Mouse (Mus musculus) MEL (cell line): ENCODE results near the gene Plbd1. TPM values are rescaled to one million over a fixed set of nuclear protein-coding genes. Genes with fewer than 3 reads are reported as not detected.

ENCODE experiments used
- DNase-seq: peaks from one replicate; pipeline ENCODE4 v3.0.0; 2011; ENCODE audit warnings: low read depth, low spot score
- H3K27ac ChIP-seq: 2 replicates; pipeline ENCODE4 v1.5.1; 2012; ENCODE audit warnings: low read depth, mild to moderate bottlenecking, control low read depth, low read length, moderate library complexity; ENCODE audit not compliant: control insufficient read depth
- H3K27me3 ChIP-seq, 2 experiments: fragments of 150-350 bp in 1 of 2; sonication (generic) in 1 of 2; 2 replicates each; pipeline ENCODE4 v1.6.1; 2012; ENCODE audit warnings: low read length in 2 of 2, mild to moderate bottlenecking in 2 of 2, improper control_type of control experiment in 1 of 2, moderate library complexity in 1 of 2; ENCODE audit not compliant: insufficient read depth in 2 of 2, control insufficient read depth in 1 of 2
- H3K36me3 ChIP-seq, 2 experiments: 2 replicates each; pipeline ENCODE4 v1.6.1; 2012 to 2014; ENCODE audit warnings: low read length in 2 of 2, improper control_type of control experiment in 1 of 2, inconsistent platforms in 1 of 2, mild to moderate bottlenecking in 1 of 2; ENCODE audit not compliant: insufficient read depth in 2 of 2, control insufficient read depth in 1 of 2
- H3K4me1 ChIP-seq, 2 experiments: fragments of 150-350 bp in 1 of 2; sonication (generic) in 1 of 2; 2 replicates each; pipeline ENCODE4 v1.6.1; 2012; ENCODE audit warnings: low read length in 2 of 2, improper control_type of control experiment in 1 of 2, mild to moderate bottlenecking in 1 of 2; ENCODE audit not compliant: insufficient read depth in 2 of 2, control insufficient read depth in 1 of 2
- H3K4me3 ChIP-seq, 2 experiments: fragments of 150-350 bp in 1 of 2; sonication (generic) in 1 of 2; 2 replicates each; pipeline ENCODE4 v1.5.1; 2012; ENCODE audit warnings: low read depth in 2 of 2, low read length in 2 of 2, mild to moderate bottlenecking in 2 of 2, moderate library complexity in 2 of 2, control low read depth in 1 of 2, improper control_type of control experiment in 1 of 2; ENCODE audit not compliant: control insufficient read depth in 1 of 2, insufficient read depth in 1 of 2
- H3K79me2 ChIP-seq: 2 replicates; pipeline ENCODE4 v1.6.1; 2012; ENCODE audit warnings: mild to moderate bottlenecking, low read length, moderate library complexity; ENCODE audit not compliant: control insufficient read depth, poor library complexity, insufficient read depth
- H3K9ac ChIP-seq: 2 replicates; pipeline ENCODE4 v1.6.1; 2012; ENCODE audit warnings: low read depth, mild to moderate bottlenecking, control low read depth, low read length, moderate library complexity; ENCODE audit not compliant: control insufficient read depth, poor library complexity, severe bottlenecking
- H3K9me3 ChIP-seq: fragments of 150-350 bp; sonication (generic); replicated peaks from 2 replicates; pipeline ENCODE4 v1.6.1; 2012; ENCODE audit warnings: mild to moderate bottlenecking, low read length, improper control_type of control experiment, moderate library complexity; ENCODE audit not compliant: insufficient read depth
- CHD2 ChIP-seq: IDR thresholded peaks from 2 replicates; pipeline ENCODE4 v1.6.1; 2011; ENCODE audit warnings: low read length, improper control_type of control experiment
- CTCF ChIP-seq, 3 experiments: IDR thresholded peaks in 2 of 3; conservative IDR thresholded peaks in 1 of 3; 2 replicates each; pipeline ENCODE4 v1.5.1; 2011 to 2012; ENCODE audit warnings: low read length in 3 of 3, low read depth in 2 of 3, mild to moderate bottlenecking in 2 of 3, improper control_type of control experiment in 1 of 3, inconsistent platforms in 1 of 3, mixed read lengths in 1 of 3, moderate library complexity in 1 of 3; ENCODE audit not compliant: control insufficient read depth in 1 of 3, insufficient read depth in 1 of 3, poor library complexity in 1 of 3, severe bottlenecking in 1 of 3
- E2F4 ChIP-seq: IDR thresholded peaks from 2 replicates; pipeline ENCODE4 v1.6.1; 2011; ENCODE audit warnings: low read depth, low read length, improper control_type of control experiment, borderline replicate concordance
- EP300 ChIP-seq, 2 experiments: IDR thresholded peaks; 2 replicates each; pipeline ENCODE4 v1.6.1; 2011; ENCODE audit warnings: improper control_type of control experiment in 2 of 2, low read length in 2 of 2, low read depth in 1 of 2, mild to moderate bottlenecking in 1 of 2
- ETS1 ChIP-seq: IDR thresholded peaks from 2 replicates; pipeline ENCODE4 v1.6.1; 2012; ENCODE audit warnings: low read depth, mild to moderate bottlenecking, inconsistent platforms, low read length, improper control_type of control experiment, moderate library complexity
- GABPA ChIP-seq: IDR thresholded peaks from 2 replicates; pipeline ENCODE4 v1.6.1; 2012; ENCODE audit warnings: low read depth, mild to moderate bottlenecking, inconsistent platforms, low read length, improper control_type of control experiment, moderate library complexity
- GATA1 ChIP-seq: IDR thresholded peaks from 2 replicates; pipeline ENCODE4 v1.6.1; 2011; ENCODE audit warnings: low read depth, low read length, improper control_type of control experiment
- MAFK ChIP-seq: IDR thresholded peaks from 2 replicates; pipeline ENCODE4 v1.6.1; 2011; ENCODE audit warnings: low read depth, mild to moderate bottlenecking, low read length, improper control_type of control experiment, borderline replicate concordance
- MXI1 ChIP-seq: IDR thresholded peaks from 2 replicates; pipeline ENCODE4 v1.6.1; 2011; ENCODE audit warnings: mild to moderate bottlenecking, low read depth, low read length, improper control_type of control experiment
- MYB ChIP-seq: IDR thresholded peaks from 2 replicates; pipeline ENCODE4 v1.6.1; 2011; ENCODE audit warnings: mild to moderate bottlenecking, low read depth, low read length, improper control_type of control experiment
- NELFE ChIP-seq: IDR thresholded peaks from 2 replicates; pipeline ENCODE4 v1.6.1; 2011; ENCODE audit warnings: low read depth, low read length, improper control_type of control experiment
- POLR2A ChIP-seq, 2 experiments: IDR thresholded peaks; 2 replicates each; pipeline ENCODE4 v1.6.1; 2011 to 2012; ENCODE audit warnings: low read length in 2 of 2, mild to moderate bottlenecking in 2 of 2, control low read depth in 1 of 2, improper control_type of control experiment in 1 of 2, low read depth in 1 of 2, moderate library complexity in 1 of 2; ENCODE audit not compliant: control insufficient read depth in 1 of 2, insufficient read depth in 1 of 2, poor library complexity in 1 of 2
- POLR2AphosphoS2 ChIP-seq: IDR thresholded peaks from 2 replicates; pipeline ENCODE4 v1.6.1; 2011; ENCODE audit warnings: low read length, improper control_type of control experiment
- RAD21 ChIP-seq: IDR thresholded peaks from 2 replicates; pipeline ENCODE4 v1.6.1; 2011; ENCODE audit warnings: mild to moderate bottlenecking, low read depth, low read length, improper control_type of control experiment
- RCOR1 ChIP-seq: IDR thresholded peaks from 2 replicates; pipeline ENCODE4 v1.6.1; 2012; ENCODE audit warnings: low read depth, mild to moderate bottlenecking, inconsistent platforms, low read length, improper control_type of control experiment
- SIN3A ChIP-seq: IDR thresholded peaks from 2 replicates; pipeline ENCODE4 v1.6.1; 2012; ENCODE audit warnings: low read length, improper control_type of control experiment, inconsistent platforms
- SMC3 ChIP-seq: IDR thresholded peaks from 2 replicates; pipeline ENCODE4 v1.6.1; 2011; ENCODE audit warnings: low read depth, low read length, improper control_type of control experiment
- TCF12 ChIP-seq: IDR thresholded peaks from 2 replicates; pipeline ENCODE4 v1.6.1; 2014; ENCODE audit warnings: low read depth, mild to moderate bottlenecking, inconsistent platforms, low read length, improper control_type of control experiment, moderate library complexity
- UBTF ChIP-seq: IDR thresholded peaks from 2 replicates; pipeline ENCODE4 v1.6.1; 2012; ENCODE audit warnings: low read depth, mild to moderate bottlenecking, inconsistent platforms, low read length, improper control_type of control experiment, moderate library complexity, borderline replicate concordance; ENCODE audit not compliant: insufficient read depth
- USF1 ChIP-seq: IDR thresholded peaks from 2 replicates; pipeline ENCODE4 v1.6.1; 2014; ENCODE audit warnings: low read depth, mild to moderate bottlenecking, inconsistent platforms, low read length, improper control_type of control experiment, moderate library complexity
- USF2 ChIP-seq, 2 experiments: IDR thresholded peaks; 2 replicates each; pipeline ENCODE4 v1.6.1; 2011 to 2012; ENCODE audit warnings: improper control_type of control experiment in 2 of 2, low read length in 2 of 2, borderline replicate concordance in 1 of 2, inconsistent platforms in 1 of 2, low read depth in 1 of 2, mild to moderate bottlenecking in 1 of 2; ENCODE audit not compliant: insufficient read depth in 1 of 2
- ZC3H11A ChIP-seq: IDR thresholded peaks from 2 replicates; pipeline ENCODE4 v1.6.1; 2012; ENCODE audit warnings: low read depth, mild to moderate bottlenecking, inconsistent platforms, low read length, improper control_type of control experiment
- ZKSCAN1 ChIP-seq: IDR thresholded peaks from 2 replicates; pipeline ENCODE4 v1.6.1; 2012; ENCODE audit warnings: low read depth, mild to moderate bottlenecking, inconsistent platforms, low read length, improper control_type of control experiment, moderate library complexity
- ZMIZ1 ChIP-seq: IDR thresholded peaks from 2 replicates; pipeline ENCODE4 v1.6.1; 2012; ENCODE audit warnings: low read depth, mild to moderate bottlenecking, inconsistent platforms, low read length, improper control_type of control experiment, moderate library complexity
- ZNF384 ChIP-seq: IDR thresholded peaks from 2 replicates; pipeline ENCODE4 v1.6.1; 2012; ENCODE audit warnings: low read depth, mild to moderate bottlenecking, inconsistent platforms, low read length, improper control_type of control experiment
- polyA plus RNA-seq, 2 experiments: library from polyadenylated mRNA; stranded (reverse) in 1 of 2; unstranded in 1 of 2; fragments of >175 nt in 1 of 2; fragments of >200 nt in 1 of 2; gene quantifications; 2 replicates each; pipeline versions ENCODE4 v1.2.1 to v1.2.4; 2012; ENCODE audit warnings: low replicate concordance in 2 of 2, low read depth in 1 of 2; ENCODE audit not compliant: insufficient read length in 2 of 2, insufficient read depth in 1 of 2, missing spikeins in 1 of 2
- total RNA-seq: library from RNA; depleted of rRNA; stranded (reverse); fragments of 300-350 nt; gene quantifications from 2 replicates; pipeline ENCODE4 v1.2.3, GENCODE M21; 2012

Plbd1 gene
- total and polyA plus RNA-seq, 3 experiments: not detected

- DNase-seq: peak; percentile 64
- no peaks in the 10 kb centered on the region for H3K79me2 ChIP-seq
- H3K4me1 ChIP-seq: peaks cover 0 to 10% of the 10 kb centered on the region in 2 experiments; a peak in 2 of 4 replicates
- no peak overlapping the region for H3K4me3 ChIP-seq
- peak overlapping the region; percentile 20; the same call in 1 of the 2 replicates for H3K27ac ChIP-seq
- TF ChIP-seq TCF12: peak; percentile 19; the same call in 1 of the 2 replicates
- TF ChIP-seq POLR2AphosphoS2: no peak
- TF ChIP-seq SIN3A: peak; percentile 24; the same call in 1 of the 2 replicates
- TF ChIP-seq USF1: no peak
- TF ChIP-seq MXI1: peak; percentile 18; the same call in 1 of the 2 replicates
- TF ChIP-seq MAFK: no peak
- TF ChIP-seq GATA1: peak; percentile 43; the same call in 1 of the 2 replicates
- TF ChIP-seq EP300 (IDR thresholded peaks at IDR 0.05; ENCODE audit: low read depth in 1 of 2, low read length in 2 of 2): peak; percentile 38 to 52; a peak in 2 of 4 replicates
- no peak for TF ChIP-seq ZKSCAN1
- peak; percentile 46; the same call in 1 of the 2 replicates for TF ChIP-seq ETS1
- no peak for TF ChIP-seq POLR2A (IDR thresholded peaks at IDR 0.05; ENCODE audit: control insufficient read depth in 1 of 2, insufficient read depth in 1 of 2, low read depth in 1 of 2, low read length in 2 of 2, poor library complexity in 1 of 2)
- TF ChIP-seq, all 39 proteins: peak for 6
- Histone ChIP-seq H3K9ac (no peak overlapping the region), H3K36me3 (no peaks in the 10 kb centered on the region), H3K9me3 (no peaks in the 10 kb centered on the region), H3K27me3 (no peaks in the 10 kb centered on the region; a peak in 1 of 4 replicates)
Observed at GRCm38 (mm10) chr6:136645754-136646153, 16.0 kb downstream of the Plbd1 start.

GRCm38 (mm10) chr6:136644171-136644570 is 17.6 kb downstream of the Plbd1 start:
- no peak overlapping the region for H3K9ac ChIP-seq
- DNase-seq: peak; percentile 34
- H3K9me3 ChIP-seq: no peaks in the 10 kb centered on the region
- TF ChIP-seq CTCF (IDR thresholded peaks at IDR 0.05 in 2 of 3, conservative IDR thresholded peaks at IDR 0.05 in 1 of 3; ENCODE audit: control insufficient read depth in 1 of 3, insufficient read depth in 1 of 3, low read depth in 2 of 3, low read length in 3 of 3, poor library complexity in 1 of 3, severe bottlenecking in 1 of 3) (peak; percentile 49 to 56 (median 56)), RAD21 (peak; percentile 17), POLR2AphosphoS2 (no peak), ZMIZ1 (no peak), SIN3A (no peak), SMC3 (peak; percentile 45)
- H3K27ac ChIP-seq: no peak overlapping the region
- no peaks in the 10 kb centered on the region for H3K79me2 ChIP-seq
- no peaks in the 10 kb centered on the region for H3K36me3 ChIP-seq
- H3K4me1 ChIP-seq: peaks cover 0 to 10% of the 10 kb centered on the region in 2 experiments; a peak in 2 of 4 replicates
- no peaks in the 10 kb centered on the region; a peak in 1 of 4 replicates for H3K27me3 ChIP-seq
- no peak overlapping the region for H3K4me3 ChIP-seq

- H3K79me2 ChIP-seq: no peaks in the 10 kb centered on the region
- no peak overlapping the region for H3K4me3 ChIP-seq
- H3K36me3 ChIP-seq: no peaks in the 10 kb centered on the region
- no peaks in the 10 kb centered on the region for H3K4me1 ChIP-seq
- no peaks in the 10 kb centered on the region; a peak in 1 of 4 replicates for H3K27me3 ChIP-seq
- H3K27ac ChIP-seq: no peak overlapping the region
- H3K9me3 ChIP-seq: no peaks in the 10 kb centered on the region
- no peak overlapping the region for H3K9ac ChIP-seq
- no peak for DNase-seq
- TF ChIP-seq UBTF: no peak
- no peak for TF ChIP-seq NELFE
- no peak for TF ChIP-seq USF1
- TF ChIP-seq USF2 (IDR thresholded peaks at IDR 0.05; ENCODE audit: borderline replicate concordance in 1 of 2, insufficient read depth in 1 of 2, low read depth in 1 of 2, low read length in 2 of 2): no peak
- TF ChIP-seq POLR2A (IDR thresholded peaks at IDR 0.05; ENCODE audit: control insufficient read depth in 1 of 2, insufficient read depth in 1 of 2, low read depth in 1 of 2, low read length in 2 of 2, poor library complexity in 1 of 2): no peak
- no peak for TF ChIP-seq TCF12
- TF ChIP-seq GABPA: no peak
- no peak for TF ChIP-seq ZC3H11A
- no peak for TF ChIP-seq ZMIZ1
- TF ChIP-seq RCOR1: no peak
- TF ChIP-seq ZNF384: no peak
- TF ChIP-seq CHD2: no peak
- TF ChIP-seq ZKSCAN1: no peak
- no peak for TF ChIP-seq MYB
- TF ChIP-seq E2F4: no peak
- no peak for TF ChIP-seq GATA1
Observed at GRCm38 (mm10) chr6:136634982-136635381, 26.7 kb downstream of the Plbd1 start.
